Mouse (Mus musculus) erythroblast, embryonic 14.5 days (primary cell): ENCODE measurements around the gene Pop5.

Experiments used
- GATA1 ChIP-seq: IDR thresholded peaks from 2 replicates; pipeline ENCODE4 v1.6.1; 2012; ENCODE audit warnings: low read length, inconsistent platforms, mixed read lengths
- TAL1 ChIP-seq: IDR thresholded peaks from 3 replicates; pipeline ENCODE4 v1.6.1; 2012; ENCODE audit warnings: low read length, inconsistent platforms, mixed read lengths

GRCm38 (mm10) chr5:115279226-115280049 lies 43.8 kb downstream of the Pop5 start, which contains the start of gene Coq5:
- TF ChIP-seq GATA1 (no peak), TAL1 (no peak)
